Mouse (Mus musculus): ENCODE data around the gene Trpm8. TPM values are rescaled to one million over a fixed set of nuclear protein-coding genes. Genes with fewer than 3 reads are reported as not detected.
A peak's percentile ranks its signal among the peaks of the same experiment; 100 is the strongest.

Trpm8 gene
- total RNA-seq, 1 experiment from 2014 or later: not detected

DNA sequence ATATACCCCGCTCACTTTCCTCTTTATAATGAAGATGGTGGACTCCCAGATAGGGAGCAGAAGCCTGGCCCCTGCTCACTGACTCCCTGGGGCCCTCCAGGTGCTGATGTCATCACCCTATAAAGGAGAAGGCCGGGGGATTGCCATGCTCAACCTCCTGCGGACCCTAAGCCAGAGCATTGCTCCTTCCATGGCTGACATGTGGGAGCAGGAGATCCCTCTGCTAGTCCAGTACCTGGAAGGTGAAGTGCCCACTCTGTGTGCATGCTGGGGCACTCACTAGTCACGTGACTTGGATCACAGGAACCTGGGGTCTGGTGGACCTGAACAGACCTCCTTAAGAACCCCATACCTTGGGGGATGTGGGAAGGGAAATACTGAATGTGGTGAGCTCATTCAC lies 36.9 kb upstream of the Trpm8 start:
- ATAC-seq (replicated peaks in 1 of 2; ENCODE audit: insufficient read depth in 1 of 2, low FRiP score in 2 of 2, low TSS enrichment in 1 of 2, low read depth in 1 of 2, poor library complexity in 2 of 2, severe bottlenecking in 2 of 2): no peak

DNA sequence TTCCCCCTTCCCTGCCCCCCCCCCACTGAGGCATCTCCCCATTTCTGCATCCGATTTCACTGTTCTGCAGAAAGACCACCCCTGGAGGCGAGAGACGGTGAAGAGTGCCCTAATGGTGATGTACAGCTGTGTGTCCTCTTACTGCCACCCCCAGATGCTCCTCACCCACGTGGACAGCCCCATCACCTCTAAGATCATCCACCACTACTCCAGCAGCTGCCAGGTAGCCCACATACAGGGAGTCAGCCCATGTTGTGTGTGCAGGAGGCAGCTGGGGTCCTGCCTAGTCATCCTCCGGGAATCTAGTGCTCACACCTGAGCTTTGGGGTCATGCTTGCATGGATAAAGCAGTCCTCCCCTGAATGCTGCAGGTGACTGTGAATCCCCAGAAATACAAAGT lies 33.6 kb upstream of the Trpm8 start:
- ATAC-seq (replicated peaks in 1 of 2; ENCODE audit: insufficient read depth in 1 of 2, low FRiP score in 2 of 2, low TSS enrichment in 1 of 2, low read depth in 1 of 2, poor library complexity in 2 of 2, severe bottlenecking in 2 of 2): no peak

DNA sequence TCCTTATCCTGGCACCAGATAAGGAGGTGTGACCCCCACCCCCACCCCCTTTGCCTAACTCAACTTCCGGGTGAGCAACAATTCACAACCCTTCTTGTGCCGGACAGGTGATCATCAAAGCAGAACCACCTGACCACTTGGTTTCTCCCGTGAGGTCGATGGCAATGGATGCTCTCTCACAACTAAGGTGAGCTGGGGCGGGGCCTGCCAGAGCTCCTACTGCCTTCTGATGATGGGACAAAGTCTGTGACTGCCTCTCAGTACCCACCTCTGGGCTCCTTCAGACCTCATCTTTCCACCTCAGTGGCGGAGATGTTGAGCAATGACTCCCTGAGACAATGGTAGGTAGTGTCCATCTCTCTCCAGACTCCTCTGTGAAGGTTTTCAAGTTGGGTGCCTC lies 31.6 kb upstream of the Trpm8 start:
- ATAC-seq (replicated peaks in 1 of 2; ENCODE audit: insufficient read depth in 1 of 2, low FRiP score in 2 of 2, low TSS enrichment in 1 of 2, low read depth in 1 of 2, poor library complexity in 2 of 2, severe bottlenecking in 2 of 2): no peak

DNA sequence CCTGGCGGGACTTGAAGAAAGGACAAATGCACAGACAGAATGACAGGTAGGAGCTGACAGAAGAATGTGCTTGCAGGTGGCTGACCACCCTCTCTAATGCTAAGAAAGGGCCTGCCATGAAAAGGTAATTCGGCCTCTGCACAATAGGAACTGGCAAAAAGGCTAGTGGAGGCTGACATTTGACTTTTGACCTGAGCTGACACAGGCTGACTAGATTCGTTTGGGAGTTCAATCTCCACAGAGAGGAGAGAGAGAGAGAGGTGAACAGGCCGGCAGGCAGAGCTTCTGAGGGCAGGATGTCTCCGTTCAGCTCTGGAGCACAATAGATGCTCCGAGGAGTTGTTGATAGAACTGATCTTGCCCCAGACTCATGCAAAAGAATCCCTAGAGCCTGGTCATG lies 31.1 kb upstream of the Trpm8 start:
- ATAC-seq (replicated peaks in 1 of 2; ENCODE audit: insufficient read depth in 1 of 2, low FRiP score in 2 of 2, low TSS enrichment in 1 of 2, low read depth in 1 of 2, poor library complexity in 2 of 2, severe bottlenecking in 2 of 2): no peak

DNA sequence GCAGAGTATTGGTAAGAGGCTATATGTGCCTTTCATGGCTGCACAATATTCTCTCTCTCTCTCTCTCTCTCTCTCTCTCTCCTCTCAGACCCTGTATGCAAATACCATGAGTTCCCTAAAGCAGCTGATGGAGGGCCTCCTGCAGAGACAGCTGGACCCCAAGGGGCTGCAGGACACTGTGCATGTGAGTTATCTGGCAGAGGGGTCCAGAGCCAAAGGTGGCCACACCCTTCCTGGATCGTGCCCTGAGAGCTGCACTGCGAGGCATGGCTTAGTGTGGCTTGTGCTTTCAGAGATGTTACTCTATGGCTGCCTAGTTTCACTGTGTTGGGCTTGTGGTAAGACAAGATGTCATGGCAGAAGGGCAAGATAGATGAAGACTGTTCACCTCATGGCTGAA lies 29.8 kb upstream of the Trpm8 start:
- ATAC-seq (replicated peaks in 1 of 2; ENCODE audit: insufficient read depth in 1 of 2, low FRiP score in 2 of 2, low TSS enrichment in 1 of 2, low read depth in 1 of 2, poor library complexity in 2 of 2, severe bottlenecking in 2 of 2): no peak

DNA sequence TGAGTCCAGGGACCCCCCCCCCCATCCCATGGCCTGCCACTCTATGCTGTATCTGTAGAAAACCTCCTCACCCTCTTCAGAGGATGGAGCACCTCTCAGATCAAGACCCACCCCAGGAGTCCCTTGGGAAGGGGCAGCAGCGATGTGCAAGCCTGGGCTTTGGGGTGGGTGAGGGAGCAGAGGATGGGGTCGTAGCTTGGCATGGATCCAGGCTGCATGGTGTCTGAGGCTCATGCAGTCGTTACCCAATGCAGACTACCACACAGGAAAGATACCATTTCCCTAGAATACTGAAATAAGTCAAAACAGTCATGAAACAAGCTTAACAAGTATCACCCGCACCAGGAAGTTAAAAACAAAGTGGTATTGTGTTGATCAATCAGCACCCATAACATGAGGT lies 28.8 kb upstream of the Trpm8 start:
- ATAC-seq (replicated peaks in 1 of 2; ENCODE audit: insufficient read depth in 1 of 2, low FRiP score in 2 of 2, low TSS enrichment in 1 of 2, low read depth in 1 of 2, poor library complexity in 2 of 2, severe bottlenecking in 2 of 2): peak; percentile 1 to 2; a peak in 1 of 4 replicates

DNA sequence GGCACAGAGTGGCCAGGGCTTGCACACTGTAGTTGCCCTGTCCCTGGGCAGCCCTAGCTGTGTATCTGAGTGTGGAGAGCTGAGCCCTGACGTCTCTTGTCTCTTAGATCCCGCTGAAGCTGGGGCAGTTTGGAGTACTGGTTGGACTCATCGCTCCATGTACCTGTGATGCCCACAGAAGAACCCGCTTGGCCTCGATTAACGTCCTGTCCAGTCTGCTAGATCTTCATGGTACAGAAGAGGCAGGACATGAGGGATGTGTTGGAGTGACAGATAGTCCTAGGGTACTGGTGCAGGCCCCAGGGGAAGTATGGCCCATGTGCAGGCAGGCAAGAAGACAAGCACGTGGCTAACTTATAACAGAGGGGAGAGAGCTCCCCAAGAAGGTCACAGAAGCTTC lies 27.9 kb upstream of the Trpm8 start:
- no peak for ATAC-seq (replicated peaks in 1 of 2; ENCODE audit: insufficient read depth in 1 of 2, low FRiP score in 2 of 2, low TSS enrichment in 1 of 2, low read depth in 1 of 2, poor library complexity in 2 of 2, severe bottlenecking in 2 of 2)

DNA sequence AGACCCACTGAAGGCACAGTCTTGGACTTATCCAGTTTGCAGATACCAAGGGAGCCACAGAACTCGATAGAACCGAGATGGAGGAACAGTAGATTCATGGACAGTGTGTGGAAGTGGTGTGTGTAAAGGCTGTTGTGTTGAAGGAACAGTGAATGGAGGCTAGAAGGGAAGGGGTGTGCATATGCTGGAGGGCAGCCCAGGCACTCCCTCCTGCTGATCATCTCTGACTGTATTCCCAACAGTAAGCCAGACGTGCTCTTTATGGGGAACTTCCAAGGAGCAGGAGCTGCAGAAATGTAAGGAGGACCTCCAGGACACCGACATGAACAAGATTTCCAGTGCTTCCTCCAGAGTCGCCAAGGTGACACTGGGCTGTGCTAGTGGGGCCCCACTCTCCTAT lies 27.4 kb upstream of the Trpm8 start:
- no peak for ATAC-seq (replicated peaks in 1 of 2; ENCODE audit: insufficient read depth in 1 of 2, low FRiP score in 2 of 2, low TSS enrichment in 1 of 2, low read depth in 1 of 2, poor library complexity in 2 of 2, severe bottlenecking in 2 of 2)

DNA sequence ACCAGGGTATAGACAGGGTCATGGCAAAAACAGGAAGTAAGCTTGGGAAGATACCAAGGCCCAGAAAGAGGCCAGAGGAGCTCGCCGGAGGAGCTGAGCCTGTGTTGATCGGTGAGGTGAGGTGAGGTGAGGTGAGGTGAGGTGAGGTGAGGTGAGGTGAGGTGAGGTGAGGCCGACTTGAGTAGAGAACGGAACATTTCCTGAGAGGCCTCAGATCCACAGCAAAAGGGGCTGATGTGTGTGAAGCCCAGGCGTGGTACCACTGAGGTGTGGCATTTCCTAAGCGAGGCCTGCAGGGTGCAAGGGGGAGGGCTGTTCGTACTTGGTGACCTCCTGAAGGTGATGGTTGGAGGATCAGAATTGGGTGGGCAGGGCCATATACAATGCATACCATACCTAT lies 24.4 kb upstream of the Trpm8 start:
- peak in 1 of 2 experiments; percentile 12; a peak in 2 of 4 replicates for ATAC-seq (replicated peaks in 1 of 2; ENCODE audit: insufficient read depth in 1 of 2, low FRiP score in 2 of 2, low TSS enrichment in 1 of 2, low read depth in 1 of 2, poor library complexity in 2 of 2, severe bottlenecking in 2 of 2)

DNA sequence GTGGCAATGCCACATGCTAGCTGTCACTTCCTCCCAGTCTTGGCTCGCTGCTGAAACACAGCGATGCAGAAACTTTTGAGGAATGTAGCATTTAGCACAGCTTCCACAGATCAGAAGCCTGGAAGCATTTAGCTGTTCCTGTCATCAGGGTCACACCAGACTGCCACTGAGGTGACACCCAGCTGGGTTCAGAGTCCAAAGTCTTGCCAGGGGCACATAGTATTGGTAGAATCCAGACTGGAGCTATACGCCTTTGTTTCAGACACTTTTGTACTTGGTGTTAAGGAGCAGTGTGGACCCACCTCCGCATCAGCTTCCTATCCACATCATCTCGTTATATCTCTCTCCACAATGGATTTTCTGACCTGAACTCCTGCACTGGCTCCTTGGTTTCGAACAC lies 23.9 kb upstream of the Trpm8 start:
- no peak for ATAC-seq (replicated peaks in 1 of 2; ENCODE audit: insufficient read depth in 1 of 2, low FRiP score in 2 of 2, low TSS enrichment in 1 of 2, low read depth in 1 of 2, poor library complexity in 2 of 2, severe bottlenecking in 2 of 2)

DNA sequence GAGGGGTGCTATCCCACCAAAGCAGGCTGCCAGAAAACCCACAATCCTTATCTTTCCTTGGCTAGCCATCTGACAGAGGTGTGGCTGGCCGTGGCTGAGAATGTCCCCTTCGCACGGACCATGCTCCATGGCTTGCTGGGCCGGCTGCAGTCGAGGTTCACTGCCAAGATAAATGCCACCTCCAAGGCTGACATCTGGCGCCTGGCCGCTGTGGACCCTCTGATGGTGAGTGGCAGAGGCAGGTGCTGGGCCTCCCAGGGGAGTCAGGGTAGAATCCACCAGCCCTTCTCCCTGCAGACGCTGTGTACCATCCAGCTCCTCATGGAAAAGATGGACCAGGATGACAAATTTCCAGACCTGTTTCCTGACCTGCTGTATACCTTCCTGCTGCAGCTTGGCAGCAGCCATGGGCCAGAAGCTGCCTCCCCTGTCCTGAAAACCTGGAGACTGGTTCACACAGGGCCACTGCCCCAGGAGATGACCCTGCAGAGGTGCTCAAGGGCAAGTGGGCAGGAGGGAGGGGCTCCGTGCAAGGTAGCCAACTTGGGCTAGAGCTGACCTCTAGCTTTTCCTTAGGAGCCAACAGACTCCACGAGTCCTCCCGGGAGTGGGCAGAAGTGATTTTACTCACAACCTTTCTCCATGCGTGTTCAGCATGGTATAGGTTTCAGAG lies 22.5 kb upstream of the Trpm8 start:
- no peak for ATAC-seq (replicated peaks in 1 of 2; ENCODE audit: insufficient read depth in 1 of 2, low FRiP score in 2 of 2, low TSS enrichment in 1 of 2, low read depth in 1 of 2, poor library complexity in 2 of 2, severe bottlenecking in 2 of 2)

DNA sequence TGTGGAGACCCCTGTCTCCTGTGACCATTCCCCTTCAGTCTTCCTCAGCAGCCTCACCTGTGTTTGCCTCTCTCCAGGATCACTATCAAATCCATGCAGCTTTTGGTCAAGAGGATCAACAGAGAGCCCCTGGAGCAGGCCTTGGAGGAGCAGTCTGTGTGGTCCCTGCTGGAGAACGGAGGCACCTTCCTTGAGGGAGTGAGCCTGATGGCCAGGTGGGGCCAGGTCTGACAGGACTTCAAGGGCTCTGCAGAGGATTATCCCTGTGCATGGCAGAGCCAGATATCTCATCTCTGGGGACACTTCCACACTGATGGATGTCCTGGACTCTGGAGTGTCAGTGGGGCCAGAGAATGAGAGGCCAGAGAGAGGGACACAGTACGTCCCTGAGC lies 22.0 kb upstream of the Trpm8 start:
- no peak for ATAC-seq (replicated peaks in 1 of 2; ENCODE audit: insufficient read depth in 1 of 2, low FRiP score in 2 of 2, low TSS enrichment in 1 of 2, low read depth in 1 of 2, poor library complexity in 2 of 2, severe bottlenecking in 2 of 2)

DNA sequence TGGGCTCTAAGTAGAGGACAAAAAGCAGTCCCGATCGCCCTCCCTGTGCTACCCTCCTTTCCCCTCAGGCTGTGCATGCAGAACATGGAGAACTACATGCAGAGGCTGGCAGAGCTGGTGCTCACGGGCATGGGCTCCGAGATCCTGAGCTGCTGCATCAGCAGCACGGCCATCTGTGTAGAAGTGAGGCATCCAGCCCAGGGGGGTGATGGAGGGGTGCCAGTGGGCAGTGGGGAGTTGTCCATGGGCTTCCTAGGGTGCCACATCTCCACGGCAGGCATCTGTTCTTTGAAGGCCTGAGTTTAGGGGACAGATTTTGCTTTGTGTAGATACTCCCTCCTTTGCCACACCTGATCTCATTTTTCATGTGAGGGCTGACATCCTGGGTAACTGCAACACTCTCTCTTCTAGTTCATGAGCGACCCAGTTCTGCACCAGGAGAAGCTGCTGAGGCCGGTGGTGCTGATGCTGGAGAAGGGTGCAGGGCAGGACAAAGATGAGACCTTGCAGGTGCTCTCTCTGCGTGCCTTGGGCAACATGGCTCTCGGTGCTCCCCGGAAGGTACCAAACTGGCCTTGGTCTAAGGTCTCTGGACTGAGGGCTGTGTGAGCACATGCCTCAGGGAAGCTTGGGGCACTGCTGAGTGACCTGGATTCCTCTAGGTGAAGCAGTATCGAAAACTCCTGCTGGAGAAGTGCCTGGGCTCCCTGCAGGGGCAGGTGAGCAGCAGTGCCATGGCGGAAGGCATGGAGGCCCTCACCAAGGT lies 21.3 kb upstream of the Trpm8 start:
- no peak for ATAC-seq (replicated peaks in 1 of 2; ENCODE audit: insufficient read depth in 1 of 2, low FRiP score in 2 of 2, low TSS enrichment in 1 of 2, low read depth in 1 of 2, poor library complexity in 2 of 2, severe bottlenecking in 2 of 2)

DNA sequence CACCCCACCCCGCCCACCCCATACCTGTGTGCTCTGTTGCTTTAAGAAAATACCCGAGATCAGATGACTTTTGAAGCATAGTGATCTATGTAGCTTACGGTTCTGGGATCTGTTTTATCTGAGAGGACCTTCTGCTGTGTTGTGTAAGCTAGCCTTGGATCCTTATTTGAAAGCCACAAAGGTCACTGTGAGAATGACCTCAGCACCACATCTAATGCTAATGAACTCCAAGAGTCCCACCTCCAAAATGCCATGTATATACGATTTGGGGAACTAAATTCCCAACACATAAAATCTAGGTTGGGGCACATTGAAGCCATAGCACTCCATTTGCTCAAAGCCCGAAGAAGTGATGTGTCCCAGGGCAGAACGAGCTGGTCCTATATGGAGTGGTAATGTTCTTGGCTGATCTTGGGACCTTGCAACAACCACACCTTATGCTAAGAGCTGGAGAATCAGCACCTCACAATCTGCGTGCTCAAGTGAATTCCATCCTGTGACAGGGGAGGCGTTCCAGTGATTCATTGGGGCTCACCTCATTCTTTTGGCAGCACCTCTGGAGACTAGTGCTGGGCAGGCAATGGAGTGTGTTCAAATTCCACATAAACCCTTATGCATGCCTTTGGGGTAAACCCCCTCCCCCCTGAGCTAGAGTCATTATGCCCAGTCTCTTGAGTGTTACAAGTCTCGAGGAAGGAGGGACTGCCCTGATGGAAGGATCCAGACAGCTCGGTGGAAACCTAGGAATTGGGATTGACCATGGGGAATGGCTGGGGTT lies 20.4 kb upstream of the Trpm8 start:
- no peak for ATAC-seq (replicated peaks in 1 of 2; ENCODE audit: insufficient read depth in 1 of 2, low FRiP score in 2 of 2, low TSS enrichment in 1 of 2, low read depth in 1 of 2, poor library complexity in 2 of 2, severe bottlenecking in 2 of 2)

DNA sequence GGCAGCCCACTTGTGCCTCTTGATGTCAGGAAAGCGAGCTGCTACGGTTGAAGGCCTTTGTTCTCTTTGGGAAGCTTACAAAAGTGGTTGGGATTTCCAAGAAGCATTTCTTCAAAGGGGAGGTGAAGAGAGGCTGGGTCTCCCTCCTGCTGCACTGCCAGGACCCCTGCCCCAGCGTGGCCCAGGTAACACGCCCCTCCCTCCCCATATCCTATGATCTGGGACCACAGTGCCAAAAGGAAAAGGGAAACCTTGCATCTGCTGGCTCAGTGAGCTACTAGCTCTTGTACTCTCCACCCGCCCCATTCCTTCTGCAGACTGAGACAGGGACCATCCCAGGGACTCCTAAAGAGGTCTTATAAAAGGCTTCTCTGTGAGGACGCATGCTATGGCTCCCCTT lies 19.8 kb upstream of the Trpm8 start:
- no peak for ATAC-seq (replicated peaks in 1 of 2; ENCODE audit: insufficient read depth in 1 of 2, low FRiP score in 2 of 2, low TSS enrichment in 1 of 2, low read depth in 1 of 2, poor library complexity in 2 of 2, severe bottlenecking in 2 of 2)

DNA sequence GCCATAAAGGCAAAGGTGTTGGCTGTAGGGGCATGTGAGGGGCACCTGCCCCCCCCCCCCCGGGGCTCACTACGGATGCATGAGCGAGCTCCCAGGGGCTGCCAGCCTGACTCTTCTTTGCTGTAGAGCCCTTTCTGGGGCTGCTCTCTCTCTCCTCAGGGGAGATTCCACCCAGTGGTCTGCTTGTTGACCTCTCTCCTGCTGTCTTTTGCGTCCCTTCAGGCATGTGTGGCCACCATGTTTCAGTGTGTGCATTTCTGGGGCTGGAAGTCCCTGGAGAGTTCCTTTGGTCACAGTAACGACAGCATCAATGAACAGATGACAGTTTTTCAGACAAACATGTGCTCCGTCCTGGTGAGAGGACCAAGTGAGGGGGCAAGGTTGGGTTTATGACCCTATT lies 19.1 kb upstream of the Trpm8 start:
- no peak for ATAC-seq (replicated peaks in 1 of 2; ENCODE audit: insufficient read depth in 1 of 2, low FRiP score in 2 of 2, low TSS enrichment in 1 of 2, low read depth in 1 of 2, poor library complexity in 2 of 2, severe bottlenecking in 2 of 2)

DNA sequence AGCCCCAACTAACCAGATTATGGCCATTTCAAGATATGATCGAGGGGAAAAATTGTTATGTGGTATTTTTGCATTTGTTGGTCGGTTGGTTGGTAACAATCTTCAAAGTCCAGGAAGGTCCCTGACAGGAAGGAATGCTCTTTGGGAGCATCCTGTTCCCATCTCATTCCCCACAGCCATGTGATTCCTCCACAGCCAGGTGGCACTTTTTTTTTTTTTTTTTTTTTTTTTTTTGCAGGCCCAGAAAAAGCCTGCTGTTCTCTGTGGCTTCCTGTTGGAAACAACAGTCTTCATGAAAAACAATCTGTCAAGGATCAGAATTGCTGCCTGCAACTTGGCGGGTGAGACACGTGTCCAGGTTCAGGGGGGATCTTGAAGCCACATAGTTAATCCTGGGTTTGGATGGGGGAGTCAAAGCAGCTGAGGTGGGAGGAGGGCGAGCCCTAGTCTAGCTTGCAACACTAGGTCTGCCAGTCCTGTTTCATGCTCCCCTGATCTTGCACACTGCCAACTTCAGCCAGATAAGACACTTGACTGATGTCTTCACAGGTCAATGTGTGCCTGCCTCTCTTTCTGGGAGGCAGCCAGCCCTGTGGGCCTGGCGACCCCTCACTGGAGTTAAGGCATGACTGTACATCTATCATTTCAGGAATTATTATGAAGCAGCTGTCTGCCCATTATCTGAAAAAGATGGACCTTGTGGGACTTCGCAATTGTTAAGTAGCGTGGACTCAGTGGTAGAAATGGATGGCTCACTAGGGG lies 18.4 kb upstream of the Trpm8 start:
- ATAC-seq (replicated peaks in 1 of 2; ENCODE audit: insufficient read depth in 1 of 2, low FRiP score in 2 of 2, low TSS enrichment in 1 of 2, low read depth in 1 of 2, poor library complexity in 2 of 2, severe bottlenecking in 2 of 2): peak; percentile 2 to 12; a peak in 3 of 4 replicates

DNA sequence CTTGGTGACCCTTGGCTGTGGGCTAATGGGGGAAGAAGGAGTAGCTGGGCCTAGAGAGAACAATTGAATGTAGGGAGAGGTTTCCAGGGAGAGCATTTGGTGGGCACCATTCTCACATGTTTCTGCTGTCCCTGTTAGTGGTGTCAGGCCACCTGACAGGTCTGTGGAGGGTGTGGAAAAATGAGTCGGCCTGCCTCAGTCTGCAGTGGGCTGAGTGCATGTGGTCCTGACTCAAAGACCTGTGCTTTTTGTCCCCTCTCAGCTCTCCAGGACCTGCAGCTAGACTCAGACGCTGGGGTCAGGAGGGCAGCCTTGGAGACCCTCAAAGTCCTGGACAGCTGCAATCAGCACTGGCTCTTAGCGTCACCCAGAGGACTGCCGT lies 17.8 kb upstream of the Trpm8 start:
- no peak for ATAC-seq (replicated peaks in 1 of 2; ENCODE audit: insufficient read depth in 1 of 2, low FRiP score in 2 of 2, low TSS enrichment in 1 of 2, low read depth in 1 of 2, poor library complexity in 2 of 2, severe bottlenecking in 2 of 2)

All from hematopoietic stem cell, adult 5-6 weeks (primary cell).